ENCODE assay signal across 10 mouse cellular contexts in genomic region chr8:126919255-126919654, GRCm38 (mm10). TPM values are rescaled to one million over a fixed set of nuclear protein-coding genes. Genes with fewer than 3 reads are reported as not detected.
DNase-seq lines count a peak whose midpoint lies in the region; ATAC-seq lines count a peak whose summit lies in the region.
"Had no signal": no experiment of that assay in that cellular context is flagged by ENCODE, and none has a peak within 500 bp of the region (broad histone marks: within the 10 kb centered on the region; RNA-seq: fewer than 3 reads in every experiment).

No protein-coding gene starts in this region.

- peaks cover 7% of the 10 kb centered on the region; the same call in 1 of the 2 replicates for H3K36me3 ChIP-seq in hindbrain, embryonic 13.5 days
- H3K36me3 ChIP-seq in hindbrain, embryonic 16.5 days (ENCODE audit: control insufficient read depth, insufficient read depth, low read length), result no peaks in the 10 kb centered on the region
- H3K36me3 ChIP-seq: embryonic facial prominence, embryonic 15.5 days had no signal

- H3K27ac ChIP-seq in hindbrain, embryonic 13.5 days, result no peak overlapping the region
- H3K27ac ChIP-seq in hindbrain, embryonic 16.5 days (ENCODE audit: low read depth, low read length), result no peak overlapping the region
- H3K27ac ChIP-seq: embryonic facial prominence, embryonic 15.5 days had no signal

- peaks cover 14% of the 10 kb centered on the region for H3K4me1 ChIP-seq in hindbrain, embryonic 13.5 days (replicated peaks)
- H3K4me1 ChIP-seq in hindbrain, embryonic 16.5 days (ENCODE audit: control insufficient read depth, insufficient read depth, low read depth, low read length), result peaks cover 8% of the 10 kb centered on the region

- ATAC-seq in hindbrain, embryonic 13.5 days (ENCODE audit: low FRiP score), result 0 out of 2 replicates have a peak, but pooled peaks have one; percentile 29
- ATAC-seq in hindbrain, embryonic 16.5 days, result no peak

- H3K9ac ChIP-seq in hindbrain, embryonic 13.5 days, result no peak overlapping the region
- H3K9ac ChIP-seq in hindbrain, embryonic 16.5 days (ENCODE audit: low read depth, low read length), result no peak overlapping the region
- H3K9ac ChIP-seq: embryonic facial prominence, embryonic 15.5 days had no signal

- WGBS in hindbrain, embryonic 13.5 days, result 57% methylated on average over 2 of the region's 2 CpGs
- WGBS in hindbrain, embryonic 16.5 days, result 61% methylated on average over 2 of the region's 2 CpGs

- H3K4me3 ChIP-seq in hindbrain, embryonic 13.5 days, result no peak overlapping the region
- H3K4me3 ChIP-seq in hindbrain, embryonic 16.5 days (ENCODE audit: low read length), result no peak overlapping the region
- H3K4me3 ChIP-seq: embryonic facial prominence, embryonic 15.5 days had no signal

- H3K27me3 ChIP-seq in hindbrain, embryonic 13.5 days, result no peaks in the 10 kb centered on the region
- no peaks in the 10 kb centered on the region for H3K27me3 ChIP-seq in hindbrain, embryonic 16.5 days (replicated peaks; ENCODE audit: control insufficient read depth, insufficient read depth, low read length)
- H3K27me3 ChIP-seq: embryonic facial prominence, embryonic 15.5 days had no signal

- peak; percentile 60 for DNase-seq in NIH3T3 (ENCODE audit: low read depth)
- peak; percentile 81 for DNase-seq in fibroblast of lung, adult 2 months (ENCODE audit: low read depth)
- DNase-seq in kidney, postnatal 25 days, result peak; percentile 43 to 80
- no peak for DNase-seq in layer of hippocampus, adult 9-10 months (ENCODE audit: low spot score)
- DNase-seq in cerebellum, adult 11-12 months, result no peak
- no peak for DNase-seq in thymus, postnatal 0 days (ENCODE audit: low spot score)

- H3K9me3 ChIP-seq in hindbrain, embryonic 13.5 days, result no peaks in the 10 kb centered on the region
- H3K9me3 ChIP-seq in hindbrain, embryonic 16.5 days (ENCODE audit: control insufficient read depth, low read length), result no peaks in the 10 kb centered on the region
- H3K9me3 ChIP-seq: embryonic facial prominence, embryonic 15.5 days; G1E had no signal

- no peak overlapping the region for H3K4me2 ChIP-seq in hindbrain, embryonic 13.5 days
- no peak overlapping the region for H3K4me2 ChIP-seq in hindbrain, embryonic 16.5 days (ENCODE audit: low read length)
- H3K4me2 ChIP-seq: embryonic facial prominence, embryonic 15.5 days had no signal

RNA-seq across cellular contexts. Expression of gene Tomm20, which starts 26.4 kb away (rescaled TPM):
- 209 and 210 TPM in 2 replicates for polyA plus RNA-seq in hindbrain, embryonic 13.5 days (2015; fragmentation: Nextera tagmentation; extraction: Ambion mirVana)
- 217 and 231 TPM in 2 replicates for polyA plus RNA-seq in hindbrain, embryonic 16.5 days (2015; fragmentation: Nextera tagmentation; extraction: Ambion mirVana)
- polyA plus RNA-seq in thymus, postnatal 0 days (2015; fragmentation: Nextera tagmentation; extraction: Ambion mirVana), result 327 and 329 TPM in 2 replicates

RNA-seq across cellular contexts. Expression of gene Rbm34, which starts 51.6 kb away (rescaled TPM):
- 24.8 and 24.9 TPM in 2 replicates for polyA plus RNA-seq in hindbrain, embryonic 13.5 days (2015; fragmentation: Nextera tagmentation; extraction: Ambion mirVana)
- 20.5 and 21.2 TPM in 2 replicates for polyA plus RNA-seq in hindbrain, embryonic 16.5 days (2015; fragmentation: Nextera tagmentation; extraction: Ambion mirVana)
- polyA plus RNA-seq in thymus, postnatal 0 days (2015; fragmentation: Nextera tagmentation; extraction: Ambion mirVana), result 33.3 and 41.5 TPM in 2 replicates

Comparison
In these comparisons a context has a peak if more than half of its experiments do, and no peak if none do; other contexts are left out.
1. DNase-seq: peak in NIH3T3 (single experiment), fibroblast of lung, adult 2 months (single experiment) and kidney, postnatal 25 days (2 of 2); none in layer of hippocampus, adult 9-10 months (single experiment), cerebellum, adult 11-12 months (single experiment) and thymus, postnatal 0 days (single experiment).